Mouse (Mus musculus) frontal cortex, adult 2 months (tissue): Measurements from ENCODE around the gene Ntm. TPM values are rescaled to one million over a fixed set of nuclear protein-coding genes. Genes with fewer than 3 reads are reported as not detected.

Experiments
- DNase-seq, 2 experiments: peaks; one replicate each; pipeline ENCODE4 v3.0.0; 2022; ENCODE audit warnings: low spot score in 1 of 2; ENCODE audit errors: extremely low spot score in 1 of 2
- polyA plus RNA-seq: library from polyadenylated mRNA; depleted of rRNA; stranded (reverse); fragments of >200 nt; gene quantifications from 2 replicates; pipeline ENCODE4 v1.2.3, GENCODE M21; 2012

Gene Ntm
- polyA plus RNA-seq, 1 experiment, result 184 TPM

- DNase-seq, result peak in 1 of 2 experiments; percentile 49
Observed at GRCm38 (mm10) chr9:29269277-29269646, 693.7 kb downstream of the Ntm start.

- DNase-seq, result peak in 1 of 2 experiments; percentile 47
Observed at GRCm38 (mm10) chr9:29268583-29269276, 694.2 kb downstream of the Ntm start.

GRCm38 (mm10) chr9:29267663-29268062, 695.3 kb downstream of the Ntm start:
- DNase-seq, result no peak

GRCm38 (mm10) chr9:29265177-29265576, 697.8 kb downstream of the Ntm start:
- no peak for DNase-seq

GRCm38 (mm10) chr9:29262836-29263235, 700.1 kb downstream of the Ntm start:
- no peak for DNase-seq

- no peak for DNase-seq
Observed at GRCm38 (mm10) chr9:29252866-29253265, 710.1 kb downstream of the Ntm start.

- DNase-seq, result no peak
Observed at GRCm38 (mm10) chr9:29250813-29251212, 712.1 kb downstream of the Ntm start.

GRCm38 (mm10) chr9:29247812-29248211, 715.1 kb downstream of the Ntm start:
- no peak for DNase-seq

- DNase-seq, result no peak
Observed at GRCm38 (mm10) chr9:29244006-29244405, 718.9 kb downstream of the Ntm start.

GRCm38 (mm10) chr9:29242497-29243422, 720.2 kb downstream of the Ntm start:
- no peak for DNase-seq

GRCm38 (mm10) chr9:29240797-29241196, 722.1 kb downstream of the Ntm start:
- DNase-seq, result no peak

GRCm38 (mm10) chr9:29238973-29239372, 724.0 kb downstream of the Ntm start:
- DNase-seq, result no peak

- DNase-seq, result no peak
Observed at GRCm38 (mm10) chr9:29236752-29237151, 726.2 kb downstream of the Ntm start.

GRCm38 (mm10) chr9:29227747-29228146, 735.2 kb downstream of the Ntm start:
- no peak for DNase-seq

GRCm38 (mm10) chr9:29222915-29223545, 739.9 kb downstream of the Ntm start:
- no peak for DNase-seq

GRCm38 (mm10) chr9:29220941-29221615, 741.9 kb downstream of the Ntm start:
- DNase-seq, result no peak

- peak; percentile 25 to 58 for DNase-seq
Observed at GRCm38 (mm10) chr9:29220493-29220892, 742.4 kb downstream of the Ntm start.

GRCm38 (mm10) chr9:29217951-29218350, 745.0 kb downstream of the Ntm start:
- no peak for DNase-seq

- no peak for DNase-seq
Observed at GRCm38 (mm10) chr9:29216528-29216927, 746.4 kb downstream of the Ntm start.

- DNase-seq, result no peak
Observed at GRCm38 (mm10) chr9:29215796-29216195, 747.1 kb downstream of the Ntm start.

- DNase-seq, result no peak
Observed at GRCm38 (mm10) chr9:29215241-29215640, 747.7 kb downstream of the Ntm start.
